Mouse (Mus musculus): ENCODE measurements around the gene Cd300a. TPM values are rescaled to one million over a fixed set of nuclear protein-coding genes. Genes with fewer than 3 reads are reported as not detected.

Gene Cd300a
- polyA plus RNA-seq, 1 experiment from 2014 or later = 0.75 TPM

- H3K4me2 ChIP-seq = no peak overlapping the region
- no peak for DNase-seq
- no peak for TF ChIP-seq CTCF (IDR thresholded peaks at IDR 0.05; ENCODE audit: low read depth)
- no peak overlapping the region for H3K27ac ChIP-seq (ENCODE audit: low read depth)
- H3K4me1 ChIP-seq (ENCODE audit: insufficient read depth) = no peaks in the 10 kb centered on the region
- no peak overlapping the region for H3K9ac ChIP-seq
- H3K36me3 ChIP-seq (ENCODE audit: insufficient read depth) = no peaks in the 10 kb centered on the region
- H3K4me3 ChIP-seq (ENCODE audit: low read depth, low read length) = no peak overlapping the region
- no peak for ATAC-seq (ENCODE audit: insufficient read depth)
- no peaks in the 10 kb centered on the region for H3K27me3 ChIP-seq (ENCODE audit: insufficient read depth, low read length)
- WGBS = 74% methylated on average over 4 of the region's 4 CpGs
- no peaks in the 10 kb centered on the region for H3K9me3 ChIP-seq (ENCODE audit: low read depth, low read length)
Observed at GRCm38 (mm10) chr11:114883251-114883789, 6.5 kb upstream of the Cd300a start.

- Histone ChIP-seq H3K27me3 (ENCODE audit: insufficient read depth, low read length) (no peaks in the 10 kb centered on the region), H3K27ac (ENCODE audit: low read depth) (no peak overlapping the region), H3K4me2 (no peak overlapping the region), H3K4me3 (ENCODE audit: low read depth, low read length) (no peak overlapping the region), H3K9me3 (ENCODE audit: low read depth, low read length) (no peaks in the 10 kb centered on the region), H3K4me1 (ENCODE audit: insufficient read depth) (no peaks in the 10 kb centered on the region), H3K9ac (no peak overlapping the region), H3K36me3 (ENCODE audit: insufficient read depth) (no peaks in the 10 kb centered on the region)
- ATAC-seq (ENCODE audit: insufficient read depth) = no peak
- no peak for TF ChIP-seq CTCF (IDR thresholded peaks at IDR 0.05; ENCODE audit: low read depth)
- WGBS = 83% methylated on average over 4 of the region's 4 CpGs
- no peak for DNase-seq
Observed at GRCm38 (mm10) chr11:114884380-114885100, 5.3 kb upstream of the Cd300a start.

- Histone ChIP-seq H3K4me2 (no peak overlapping the region), H3K27me3 (ENCODE audit: insufficient read depth, low read length) (no peaks in the 10 kb centered on the region), H3K4me3 (ENCODE audit: low read depth, low read length) (no peak overlapping the region), H3K36me3 (ENCODE audit: insufficient read depth) (no peaks in the 10 kb centered on the region), H3K9me3 (ENCODE audit: low read depth, low read length) (no peaks in the 10 kb centered on the region), H3K9ac (no peak overlapping the region), H3K27ac (ENCODE audit: low read depth) (no peak overlapping the region), H3K4me1 (ENCODE audit: insufficient read depth) (no peaks in the 10 kb centered on the region)
- no peak for TF ChIP-seq CTCF (IDR thresholded peaks at IDR 0.05; ENCODE audit: low read depth)
- DNase-seq (no peak), ATAC-seq (ENCODE audit: insufficient read depth) (no peak)
- 38% methylated on average over 5 of the region's 5 CpGs for WGBS
Observed at GRCm38 (mm10) chr11:114890542-114890941, 701 bp downstream of the Cd300a start.

DNA sequence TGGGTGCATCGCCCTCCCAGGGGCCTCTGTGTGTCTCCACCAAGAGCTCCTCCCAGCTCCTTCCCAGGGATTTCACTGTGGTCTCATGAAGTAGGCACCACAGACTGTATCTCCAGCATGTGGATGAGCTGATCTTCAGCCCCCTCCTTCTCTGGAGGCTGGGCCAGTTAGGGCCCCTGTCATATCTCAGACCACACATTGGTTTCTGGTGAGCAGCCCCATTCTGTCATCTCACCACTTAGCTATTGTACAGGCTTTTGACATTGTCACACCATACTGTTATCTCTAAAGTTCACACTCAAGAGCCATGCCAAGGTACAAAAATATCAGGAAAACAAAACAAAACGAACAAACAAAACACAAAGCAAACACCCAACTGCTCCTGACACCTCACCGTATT, 6.2 kb downstream of the Cd300a start:
- no peaks in the 10 kb centered on the region for H3K9me3 ChIP-seq (ENCODE audit: low read depth, low read length)
- DNase-seq (no peak), ATAC-seq (ENCODE audit: insufficient read depth) (no peak)
- H3K4me2 ChIP-seq = no peak overlapping the region
- H3K9ac ChIP-seq = no peak overlapping the region
- H3K4me1 ChIP-seq (ENCODE audit: insufficient read depth) = no peaks in the 10 kb centered on the region
- no peak overlapping the region for H3K27ac ChIP-seq (ENCODE audit: low read depth)
- H3K27me3 ChIP-seq (ENCODE audit: insufficient read depth, low read length) = no peaks in the 10 kb centered on the region
- WGBS = 72% methylated on average over 3 of the region's 3 CpGs
- TF ChIP-seq CTCF (IDR thresholded peaks at IDR 0.05; ENCODE audit: low read depth) = no peak
- H3K4me3 ChIP-seq (ENCODE audit: low read depth, low read length) = no peak overlapping the region
- no peaks in the 10 kb centered on the region for H3K36me3 ChIP-seq (ENCODE audit: insufficient read depth)

DNA sequence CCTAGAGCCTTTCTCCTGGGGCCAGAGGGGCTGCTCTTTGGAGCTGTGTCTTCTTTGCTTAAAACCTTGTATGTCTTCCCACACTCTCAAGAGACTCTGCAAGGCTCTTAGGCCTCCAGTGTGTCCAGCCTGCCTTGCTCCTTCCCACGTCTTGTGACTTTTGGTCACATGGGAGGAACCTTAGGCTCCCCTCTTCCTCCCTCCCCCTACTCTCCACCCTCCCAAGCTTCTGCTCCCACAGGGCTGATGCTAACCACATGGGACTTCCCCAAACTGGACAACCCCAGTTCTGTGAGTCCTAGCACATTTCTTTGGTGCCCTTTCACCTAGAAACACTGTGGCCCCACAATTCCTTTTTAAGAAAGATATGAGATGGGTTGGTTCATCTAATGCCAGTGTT, 8.2 kb downstream of the Cd300a start:
- WGBS = 19% methylated on average over 1 of the region's 1 CpGs
- no peaks in the 10 kb centered on the region for H3K36me3 ChIP-seq (ENCODE audit: insufficient read depth)
- no peak overlapping the region for H3K4me2 ChIP-seq
- no peak for TF ChIP-seq CTCF (IDR thresholded peaks at IDR 0.05; ENCODE audit: low read depth)
- no peaks in the 10 kb centered on the region for H3K9me3 ChIP-seq (ENCODE audit: low read depth, low read length)
- no peak for DNase-seq
- no peak overlapping the region for H3K9ac ChIP-seq
- ATAC-seq (ENCODE audit: insufficient read depth) = no peak
- no peaks in the 10 kb centered on the region for H3K4me1 ChIP-seq (ENCODE audit: insufficient read depth)
- H3K27ac ChIP-seq (ENCODE audit: low read depth) = no peak overlapping the region
- H3K4me3 ChIP-seq (ENCODE audit: low read depth, low read length) = no peak overlapping the region
- H3K27me3 ChIP-seq (ENCODE audit: insufficient read depth, low read length) = no peaks in the 10 kb centered on the region

- ATAC-seq (ENCODE audit: insufficient read depth) (no peak), DNase-seq (no peak)
- H3K36me3 ChIP-seq (ENCODE audit: insufficient read depth) = no peaks in the 10 kb centered on the region
- no peaks in the 10 kb centered on the region for H3K4me1 ChIP-seq (ENCODE audit: insufficient read depth)
- no peak overlapping the region for H3K9ac ChIP-seq
- no peaks in the 10 kb centered on the region for H3K9me3 ChIP-seq (ENCODE audit: low read depth, low read length)
- 89% methylated on average over 4 of the region's 4 CpGs for whole genome bisulfite sequencing
- no peak for TF ChIP-seq CTCF (IDR thresholded peaks at IDR 0.05; ENCODE audit: low read depth)
- H3K27me3 ChIP-seq (ENCODE audit: insufficient read depth, low read length) = no peaks in the 10 kb centered on the region
- no peak overlapping the region for H3K27ac ChIP-seq (ENCODE audit: low read depth)
- no peak overlapping the region for H3K4me3 ChIP-seq (ENCODE audit: low read depth, low read length)
- H3K4me2 ChIP-seq = no peak overlapping the region
Observed at GRCm38 (mm10) chr11:114903224-114903623, 13.4 kb downstream of the Cd300a start.

DNA sequence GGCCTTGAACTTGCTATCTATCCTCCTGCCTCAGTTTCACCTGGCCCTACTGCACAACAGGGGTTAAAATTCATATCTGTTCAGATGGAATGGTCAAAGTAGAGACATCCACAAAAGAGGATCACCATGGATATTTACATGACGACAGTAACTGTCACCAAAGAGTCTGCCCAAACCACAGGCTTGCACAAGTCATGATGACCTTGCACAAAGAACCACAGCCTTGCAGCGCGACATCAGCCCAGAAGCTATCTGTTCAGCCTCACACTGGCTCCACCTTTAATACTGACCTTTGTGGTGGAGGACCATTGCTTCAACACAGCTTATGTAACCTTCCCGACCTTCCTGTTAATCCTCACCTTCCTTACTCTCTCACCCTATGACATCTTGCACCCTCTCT, 17.7 kb downstream of the Cd300a start:
- ATAC-seq (ENCODE audit: insufficient read depth) (no peak), DNase-seq (no peak)
- no peaks in the 10 kb centered on the region for H3K4me1 ChIP-seq (ENCODE audit: insufficient read depth)
- 72% methylated on average over 4 of the region's 4 CpGs for WGBS
- H3K36me3 ChIP-seq (ENCODE audit: insufficient read depth) = no peaks in the 10 kb centered on the region
- no peak overlapping the region for H3K27ac ChIP-seq (ENCODE audit: low read depth)
- no peak for TF ChIP-seq CTCF (IDR thresholded peaks at IDR 0.05; ENCODE audit: low read depth)
- H3K9me3 ChIP-seq (ENCODE audit: low read depth, low read length) = no peaks in the 10 kb centered on the region
- no peak overlapping the region for H3K4me2 ChIP-seq
- no peaks in the 10 kb centered on the region for H3K27me3 ChIP-seq (ENCODE audit: insufficient read depth, low read length)
- H3K9ac ChIP-seq = no peak overlapping the region
- no peak overlapping the region for H3K4me3 ChIP-seq (ENCODE audit: low read depth, low read length)

Data from lung, embryonic 14.5 days (tissue).